ENCODE assay signal across 33 mouse cellular contexts in genomic region chr7:36915171-36915570, GRCm38 (mm10).
DNase-seq lines count a peak whose midpoint lies in the region; TF ChIP-seq lines count a peak whose summit lies in the region.
"Had no signal": no experiment of that assay in that cellular context is flagged by ENCODE, and none has a peak within 500 bp of the region (broad histone marks: within the 10 kb centered on the region; RNA-seq: fewer than 3 reads in every experiment).

No protein-coding gene starts in this region.

- 21% methylated on average over 5 of the region's 5 CpGs for WGBS in olfactory bulb, adult 2 months

- TF ChIP-seq CTCF in olfactory bulb, adult 2 months (IDR thresholded peaks at IDR 0.05; ENCODE audit: insufficient read depth, low read depth, low read length), result no peak

- DNase-seq in adrenal gland, adult 2 months, result peak; percentile 15
- no peak for DNase-seq in adrenal gland, postnatal 25 days
- peak; percentile 44 to 57 for DNase-seq in right cerebral cortex, adult 2 months (ENCODE audit: low spot score in 2 of 2)
- DNase-seq in right cerebral cortex, postnatal 14 days, result no peak
- DNase-seq in frontal cortex, adult 2 months (ENCODE audit: extremely low spot score in 1 of 2, low spot score in 1 of 2), result peak; percentile 28 to 68
- no peak for DNase-seq in lung, postnatal 10 days
- DNase-seq in cerebellum, adult 11 months, result no peak
- DNase-seq: adrenal gland, postnatal 10 days; cerebellum, adult 8-10 months; cerebellum, postnatal 25 days; gastrocnemius, postnatal 25 days; heart, adult 11 months; heart, postnatal 36 days; kidney, adult 2 months; kidney, postnatal 36 days; layer of hippocampus, postnatal 36 days; liver; lung, adult 2 months; lung, postnatal 14 days; spleen, adult 18-20 months; thymus, adult 18-20 months; thymus, postnatal 25 days had no signal

- peaks cover 16% of the 10 kb centered on the region; the same call in 1 of the 2 replicates for H3K4me1 ChIP-seq in olfactory bulb, adult 2 months (ENCODE audit: control insufficient read depth, insufficient read depth, low read length)
- H3K4me1 ChIP-seq: embryonic facial prominence, embryonic 12.5 days; forebrain, embryonic 10.5 days; heart, embryonic 10.5 days; hindbrain, embryonic 12.5 days; midbrain, embryonic 15.5 days; neural tube, embryonic 15.5 days had no signal

- H3K4me3 ChIP-seq in olfactory bulb, adult 2 months (ENCODE audit: insufficient read depth, low read depth, low read length), result no peak overlapping the region
- H3K4me3 ChIP-seq: embryonic facial prominence, embryonic 12.5 days; forebrain, embryonic 10.5 days; heart, embryonic 10.5 days; hindbrain, embryonic 12.5 days; intestine, embryonic 15.5 days; layer of hippocampus, adult 2 months; midbrain, embryonic 15.5 days; neural tube, embryonic 15.5 days had no signal

- TF ChIP-seq POLR2A in olfactory bulb, adult 2 months (IDR thresholded peaks at IDR 0.05; ENCODE audit: insufficient read depth, low read depth, low read length), result no peak

- H3K27ac ChIP-seq in olfactory bulb, adult 2 months (ENCODE audit: insufficient read depth, low read depth, low read length), result peak overlapping the region; percentile 67
- H3K27ac ChIP-seq: embryonic facial prominence, embryonic 12.5 days; forebrain, embryonic 10.5 days; heart, embryonic 10.5 days; hindbrain, embryonic 12.5 days; hindbrain, postnatal 0 days; intestine, embryonic 15.5 days; layer of hippocampus, adult 2 months; liver, embryonic 14.5 days; midbrain, embryonic 15.5 days; neural tube, embryonic 15.5 days had no signal

Comparison
In these comparisons a context has a peak if more than half of its experiments do, and no peak if none do; other contexts are left out.
1. DNase-seq: peak in adrenal gland, adult 2 months (single experiment), right cerebral cortex, adult 2 months (2 of 2) and frontal cortex, adult 2 months (2 of 2); none in adrenal gland, postnatal 25 days (single experiment), right cerebral cortex, postnatal 14 days (single experiment), lung, postnatal 10 days (single experiment) and cerebellum, adult 11 months (single experiment).